Comparison of ENCODE assay signal across 15 mouse cellular contexts in the genomic region with DNA sequence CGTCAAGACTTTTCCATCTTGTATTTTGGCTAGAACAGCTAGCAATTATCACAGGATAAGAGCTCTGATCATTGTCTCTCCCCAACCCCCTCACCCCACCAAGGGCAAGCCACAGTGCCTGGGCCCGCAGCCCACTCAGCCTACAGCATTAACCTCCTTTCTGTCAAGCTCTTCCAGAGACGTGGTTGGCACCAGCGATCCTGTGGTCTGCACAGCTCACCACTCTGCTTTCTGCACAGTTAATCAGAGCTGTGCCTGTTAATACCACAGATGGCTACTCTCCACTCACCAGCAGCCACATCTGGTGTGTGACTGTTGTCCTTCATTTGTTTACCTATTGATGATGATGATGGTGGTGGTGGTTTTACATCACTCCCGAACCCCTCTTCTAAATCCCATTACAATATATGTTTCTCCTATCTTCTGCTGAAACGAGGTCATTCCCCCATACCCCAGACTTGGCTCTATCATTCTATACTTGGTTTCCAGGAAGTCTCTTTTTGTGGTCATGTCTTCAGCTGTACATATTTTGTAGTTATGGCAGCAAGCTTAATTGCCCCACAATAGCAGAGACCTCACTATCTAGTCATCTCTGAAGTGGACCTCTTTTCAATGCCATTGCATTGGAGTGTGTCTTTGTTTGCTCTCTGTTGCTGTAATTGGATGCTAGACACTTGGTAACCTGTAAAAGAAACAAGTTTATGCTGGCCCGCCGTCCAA.
DNase-seq lines count a peak whose midpoint lies in the region; ATAC-seq and TF ChIP-seq lines count a peak whose summit lies in the region.
"Had no signal": no experiment of that assay in that cellular context is flagged by ENCODE, and none has a peak within 500 bp of the region (broad histone marks: within the 10 kb centered on the region; RNA-seq: fewer than 3 reads in every experiment).

No protein-coding gene starts in this region.

- no peaks in the 10 kb centered on the region for H3K36me3 ChIP-seq in heart, postnatal 0 days (replicated peaks; ENCODE audit: control insufficient read depth, insufficient read depth, low read length)
- no peaks in the 10 kb centered on the region for H3K36me3 ChIP-seq in heart, embryonic 10.5 days
- no peaks in the 10 kb centered on the region for H3K36me3 ChIP-seq in forebrain, embryonic 14.5 days (ENCODE audit: control insufficient read depth, insufficient read depth, low read length)
- H3K36me3 ChIP-seq in midbrain, embryonic 14.5 days (ENCODE audit: control insufficient read depth, insufficient read depth, low read length) = no peaks in the 10 kb centered on the region
- H3K36me3 ChIP-seq: heart, embryonic 15.5 days; lung, embryonic 15.5 days had no signal

- H3K4me2 ChIP-seq in heart, postnatal 0 days (ENCODE audit: low read depth, low read length) = no peak overlapping the region
- no peak overlapping the region for H3K4me2 ChIP-seq in forebrain, embryonic 14.5 days (ENCODE audit: low read length)
- no peak overlapping the region for H3K4me2 ChIP-seq in midbrain, embryonic 14.5 days (ENCODE audit: low read length)
- H3K4me2 ChIP-seq: heart, embryonic 15.5 days; midbrain, embryonic 11.5 days had no signal

- H3K27me3 ChIP-seq in heart, postnatal 0 days (ENCODE audit: control insufficient read depth, insufficient read depth, low read length) = no peaks in the 10 kb centered on the region
- no peaks in the 10 kb centered on the region for H3K27me3 ChIP-seq in heart, embryonic 10.5 days (ENCODE audit: insufficient read depth, poor library complexity, severe bottlenecking)
- no peaks in the 10 kb centered on the region for H3K27me3 ChIP-seq in forebrain, embryonic 14.5 days (replicated peaks; ENCODE audit: control insufficient read depth, insufficient read depth, low read length)
- H3K27me3 ChIP-seq in midbrain, embryonic 14.5 days (ENCODE audit: control insufficient read depth, insufficient read depth, low read length) = no peaks in the 10 kb centered on the region
- H3K27me3 ChIP-seq: heart, embryonic 15.5 days; lung, embryonic 15.5 days had no signal

- WGBS in heart, postnatal 0 days = 61% methylated on average over 8 of the region's 8 CpGs
- 60% methylated on average over 8 of the region's 8 CpGs for WGBS in heart, embryonic 10.5 days
- 90% methylated on average over 8 of the region's 8 CpGs for WGBS in forebrain, embryonic 14.5 days
- 94% methylated on average over 8 of the region's 8 CpGs for WGBS in midbrain, embryonic 14.5 days

- no peak overlapping the region for H3K4me3 ChIP-seq in heart, postnatal 0 days (ENCODE audit: low read depth, low read length)
- no peak overlapping the region for H3K4me3 ChIP-seq in heart, embryonic 10.5 days
- no peak overlapping the region for H3K4me3 ChIP-seq in forebrain, embryonic 14.5 days (ENCODE audit: low read depth, low read length)
- H3K4me3 ChIP-seq in midbrain, embryonic 14.5 days (replicated peaks; ENCODE audit: low read depth, low read length) = no peak overlapping the region
- H3K4me3 ChIP-seq: erythroblast, embryonic 14.5 days; heart, embryonic 15.5 days; lung, embryonic 15.5 days had no signal

- no peak for TF ChIP-seq EP300 in heart, postnatal 0 days (IDR thresholded peaks at IDR 0.05; ENCODE audit: low read depth)

- 0 out of 2 replicates have a peak, but pooled peaks cover 9% of the 10 kb centered on the region for H3K4me1 ChIP-seq in heart, postnatal 0 days (ENCODE audit: control insufficient read depth, insufficient read depth)
- H3K4me1 ChIP-seq in heart, embryonic 10.5 days = peaks cover 7% of the 10 kb centered on the region; the same call in 1 of the 2 replicates
- H3K4me1 ChIP-seq in forebrain, embryonic 14.5 days (ENCODE audit: control insufficient read depth, insufficient read depth, low read length) = no peaks in the 10 kb centered on the region
- H3K4me1 ChIP-seq in midbrain, embryonic 14.5 days (ENCODE audit: control insufficient read depth, insufficient read depth, low read length) = no peaks in the 10 kb centered on the region
- H3K4me1 ChIP-seq: heart, embryonic 15.5 days had no signal

- H3K9ac ChIP-seq in heart, postnatal 0 days (replicated peaks; ENCODE audit: low read depth, low read length) = no peak overlapping the region
- no peak overlapping the region for H3K9ac ChIP-seq in forebrain, embryonic 14.5 days (ENCODE audit: low read length)
- no peak overlapping the region for H3K9ac ChIP-seq in midbrain, embryonic 14.5 days (replicated peaks; ENCODE audit: low read length)
- H3K9ac ChIP-seq: heart, embryonic 15.5 days; lung, embryonic 15.5 days had no signal

- ATAC-seq in heart, postnatal 0 days (ENCODE audit: insufficient read depth, low read depth) = no peak
- ATAC-seq in forebrain, embryonic 14.5 days = no peak
- no peak for ATAC-seq in midbrain, embryonic 14.5 days (ENCODE audit: low FRiP score, low TSS enrichment)
- ATAC-seq: hindbrain, embryonic 16.5 days had no signal

- no peak for DNase-seq in heart, postnatal 0 days (ENCODE audit: low spot score)
- no peak for DNase-seq in heart, embryonic 10.5 days (ENCODE audit: low spot score)
- DNase-seq in thymus, postnatal 4 days = peak; percentile 16
- no peak for DNase-seq in thymus, postnatal 10 days (ENCODE audit: low spot score in 2 of 2)
- DNase-seq in fibroblast of lung, adult 2 months (ENCODE audit: low read depth) = peak; percentile 59
- DNase-seq in forebrain, embryonic 14.5 days (ENCODE audit: low spot score) = no peak
- DNase-seq in midbrain, embryonic 14.5 days = no peak
- no peak for DNase-seq in urinary bladder, adult 2 months (ENCODE audit: low spot score)
- DNase-seq: right cerebral cortex, postnatal 14 days; thymus, postnatal 14 days had no signal

- peak overlapping the region; percentile 13; the same call in 1 of the 2 replicates for H3K27ac ChIP-seq in heart, postnatal 0 days (ENCODE audit: low read depth)
- H3K27ac ChIP-seq in heart, embryonic 10.5 days = no peak overlapping the region
- no peak overlapping the region for H3K27ac ChIP-seq in forebrain, embryonic 14.5 days (ENCODE audit: low read depth, low read length)
- no peak overlapping the region for H3K27ac ChIP-seq in midbrain, embryonic 14.5 days (replicated peaks; ENCODE audit: low read depth, low read length)
- H3K27ac ChIP-seq: lung, embryonic 15.5 days had no signal

- no peak for TF ChIP-seq CTCF in heart, postnatal 0 days (IDR thresholded peaks at IDR 0.05; ENCODE audit: low read depth)

- no peaks in the 10 kb centered on the region for H3K9me3 ChIP-seq in heart, postnatal 0 days (replicated peaks; ENCODE audit: control insufficient read depth, low read length)
- no peaks in the 10 kb centered on the region for H3K9me3 ChIP-seq in heart, embryonic 10.5 days
- no peaks in the 10 kb centered on the region for H3K9me3 ChIP-seq in forebrain, embryonic 14.5 days (replicated peaks; ENCODE audit: control insufficient read depth, low read length)
- H3K9me3 ChIP-seq in midbrain, embryonic 14.5 days (ENCODE audit: control insufficient read depth, low read length) = no peaks in the 10 kb centered on the region
- H3K9me3 ChIP-seq: heart, embryonic 15.5 days; lung, embryonic 15.5 days had no signal

Comparison
In these comparisons a context has a peak if more than half of its experiments do, and no peak if none do; other contexts are left out.
1. DNase-seq: peak in thymus, postnatal 4 days (single experiment) and fibroblast of lung, adult 2 months (single experiment); none in heart, postnatal 0 days (single experiment), heart, embryonic 10.5 days (single experiment), thymus, postnatal 10 days (0 of 2), forebrain, embryonic 14.5 days (single experiment), midbrain, embryonic 14.5 days (single experiment) and urinary bladder, adult 2 months (single experiment).